Mouse (Mus musculus) liver, embryonic 14.5 days (tissue): ENCODE results near the gene Homer2.

Experiments used
- CTCF ChIP-seq: IDR thresholded peaks from 2 replicates; pipeline ENCODE4 v1.5.1; 2016; ENCODE audit warnings: antibody characterized with exemption, low read depth, control low read depth
- EP300 ChIP-seq: IDR thresholded peaks from 2 replicates; pipeline ENCODE4 v1.6.1; 2016; ENCODE audit warnings: antibody characterized with exemption, low read depth

- TF ChIP-seq CTCF (no peak), EP300 (no peak)
Observed at GRCm38 (mm10) chr7:81710166-81710565, 2.8 kb upstream of the Homer2 start.
